Mouse (Mus musculus) retina, postnatal 1 day (tissue): ENCODE measurements at regions not wholly inside any gene's neighbourhood (a gene's known extent, or its start where the extent isn't known, plus 50 kb on each side); places are given as distances from the start of the nearest gene placed in this dataset.

Experiments used
- DNase-seq: peaks from one replicate; pipeline ENCODE4 v3.0.0-alpha.2; 2012

GRCm38 (mm10) chrX:15061641-15062040, 850.7 kb downstream of the H2al1n start:
- peak; percentile 12 for DNase-seq

- DNase-seq: no peak
Measured at GRCm38 (mm10) chrX:15065700-15066099, 854.8 kb downstream of the H2al1n start.
